Mouse (Mus musculus): Measurements from ENCODE around the gene Tbc1d7. TPM values are rescaled to one million over a fixed set of nuclear protein-coding genes. Genes with fewer than 3 reads are reported as not detected.

The Tbc1d7 gene
- polyA plus RNA-seq, 1 experiment from 2014 or later, result 12.9 TPM

- Histone ChIP-seq H3K4me1 (ENCODE audit: insufficient read depth) (peaks cover 20% of the 10 kb centered on the region), H3K36me3 (replicated peaks; ENCODE audit: insufficient read depth, low read length) (peaks cover 9% of the 10 kb centered on the region; the same call in 1 of the 2 replicates), H3K9ac (replicated peaks) (no peak overlapping the region), H3K4me3 (ENCODE audit: low read depth, low read length) (no peak overlapping the region), H3K27ac (ENCODE audit: low read depth) (no peak overlapping the region), H3K27me3 (ENCODE audit: insufficient read depth, low read length) (no peaks in the 10 kb centered on the region), H3K4me2 (ENCODE audit: low read depth, low read length) (0 out of 2 replicates have a peak overlapping the region, but pooled peaks have one; percentile 4), H3K9me3 (ENCODE audit: low read length) (no peaks in the 10 kb centered on the region)
- DNase-seq (peak; percentile 74), ATAC-seq (peak; percentile 44)
- TF ChIP-seq EP300 (IDR thresholded peaks at IDR 0.05; ENCODE audit: low read depth) (no peak), CTCF (IDR thresholded peaks at IDR 0.05; ENCODE audit: low read depth) (peak; percentile 80)
- WGBS (ENCODE audit: insufficient replicate concordance), result 56% methylated on average over 5 of the region's 5 CpGs
These were observed 28.4 kb upstream of the Tbc1d7 start for GRCm38 (mm10) chr13:43199749-43200148.

GRCm38 (mm10) chr13:43199282-43199681, 28.0 kb upstream of the Tbc1d7 start:
- H3K4me2 ChIP-seq (ENCODE audit: low read depth, low read length), result 0 out of 2 replicates have a peak overlapping the region, but pooled peaks have one; percentile 4
- TF ChIP-seq CTCF (IDR thresholded peaks at IDR 0.05; ENCODE audit: low read depth) (no peak), EP300 (IDR thresholded peaks at IDR 0.05; ENCODE audit: low read depth) (no peak)
- no peak overlapping the region for H3K4me3 ChIP-seq (ENCODE audit: low read depth, low read length)
- ATAC-seq (no peak), DNase-seq (no peak)
- peaks cover 9% of the 10 kb centered on the region; the same call in 1 of the 2 replicates for H3K36me3 ChIP-seq (replicated peaks; ENCODE audit: insufficient read depth, low read length)
- no peak overlapping the region for H3K27ac ChIP-seq (ENCODE audit: low read depth)
- no peaks in the 10 kb centered on the region for H3K27me3 ChIP-seq (ENCODE audit: insufficient read depth, low read length)
- 72% methylated on average over 7 of the region's 7 CpGs for WGBS (ENCODE audit: insufficient replicate concordance)
- no peak overlapping the region for H3K9ac ChIP-seq (replicated peaks)
- H3K4me1 ChIP-seq (ENCODE audit: insufficient read depth), result peaks cover 20% of the 10 kb centered on the region
- H3K9me3 ChIP-seq (ENCODE audit: low read length), result no peaks in the 10 kb centered on the region

GRCm38 (mm10) chr13:43197187-43197586, 25.9 kb upstream of the Tbc1d7 start:
- DNase-seq, result peak; percentile 28
- Histone ChIP-seq H3K36me3 (replicated peaks; ENCODE audit: insufficient read depth, low read length) (peaks cover 9% of the 10 kb centered on the region; the same call in 1 of the 2 replicates), H3K4me3 (ENCODE audit: low read depth, low read length) (no peak overlapping the region), H3K27me3 (ENCODE audit: insufficient read depth, low read length) (no peaks in the 10 kb centered on the region), H3K27ac (ENCODE audit: low read depth) (no peak overlapping the region), H3K9me3 (ENCODE audit: low read length) (no peaks in the 10 kb centered on the region), H3K9ac (replicated peaks) (no peak overlapping the region), H3K4me2 (ENCODE audit: low read depth, low read length) (no peak overlapping the region), H3K4me1 (ENCODE audit: insufficient read depth) (peaks cover 35% of the 10 kb centered on the region)
- ATAC-seq, result no peak
- TF ChIP-seq CTCF (IDR thresholded peaks at IDR 0.05; ENCODE audit: low read depth) (peak; percentile 50), EP300 (IDR thresholded peaks at IDR 0.05; ENCODE audit: low read depth) (no peak)
- WGBS (ENCODE audit: insufficient replicate concordance), result 52% methylated on average over 6 of the region's 6 CpGs

- Histone ChIP-seq H3K4me3 (ENCODE audit: low read depth, low read length) (no peak overlapping the region), H3K4me1 (ENCODE audit: insufficient read depth) (peaks cover 42% of the 10 kb centered on the region), H3K27me3 (ENCODE audit: insufficient read depth, low read length) (no peaks in the 10 kb centered on the region), H3K9me3 (ENCODE audit: low read length) (no peaks in the 10 kb centered on the region), H3K4me2 (ENCODE audit: low read depth, low read length) (no peak overlapping the region), H3K27ac (ENCODE audit: low read depth) (no peak overlapping the region), H3K36me3 (replicated peaks; ENCODE audit: insufficient read depth, low read length) (peaks cover 9% of the 10 kb centered on the region; the same call in 1 of the 2 replicates), H3K9ac (replicated peaks) (no peak overlapping the region)
- DNase-seq (peak; percentile 38), ATAC-seq (no peak)
- peak; percentile 41; the same call in 1 of the 2 replicates for TF ChIP-seq EP300 (IDR thresholded peaks at IDR 0.05; ENCODE audit: low read depth)
- TF ChIP-seq CTCF (IDR thresholded peaks at IDR 0.05; ENCODE audit: low read depth), result peak; percentile 62
- 29% methylated on average over 7 of the region's 7 CpGs for WGBS (ENCODE audit: insufficient replicate concordance)
These were observed 24.7 kb upstream of the Tbc1d7 start for GRCm38 (mm10) chr13:43196000-43196399.

GRCm38 (mm10) chr13:43193932-43194331, 22.6 kb upstream of the Tbc1d7 start:
- Histone ChIP-seq H3K36me3 (replicated peaks; ENCODE audit: insufficient read depth, low read length) (no peaks in the 10 kb centered on the region; the same call in 1 of the 2 replicates), H3K27ac (ENCODE audit: low read depth) (no peak overlapping the region), H3K9ac (replicated peaks) (no peak overlapping the region), H3K4me3 (ENCODE audit: low read depth, low read length) (no peak overlapping the region), H3K4me1 (ENCODE audit: insufficient read depth) (peaks cover 41% of the 10 kb centered on the region), H3K4me2 (ENCODE audit: low read depth, low read length) (no peak overlapping the region), H3K27me3 (ENCODE audit: insufficient read depth, low read length) (no peaks in the 10 kb centered on the region), H3K9me3 (ENCODE audit: low read length) (no peaks in the 10 kb centered on the region)
- WGBS (ENCODE audit: insufficient replicate concordance), result 84% methylated on average over 8 of the region's 8 CpGs
- no peak for DNase-seq
- TF ChIP-seq EP300 (IDR thresholded peaks at IDR 0.05; ENCODE audit: low read depth), result no peak
- TF ChIP-seq CTCF (IDR thresholded peaks at IDR 0.05; ENCODE audit: low read depth), result no peak
- ATAC-seq, result no peak

GRCm38 (mm10) chr13:43193266-43193665, 22.0 kb upstream of the Tbc1d7 start:
- Histone ChIP-seq H3K4me2 (ENCODE audit: low read depth, low read length) (peak overlapping the region; percentile 42; the same call in 1 of the 2 replicates), H3K9me3 (ENCODE audit: low read length) (no peaks in the 10 kb centered on the region), H3K27ac (ENCODE audit: low read depth) (no peak overlapping the region), H3K36me3 (replicated peaks; ENCODE audit: insufficient read depth, low read length) (no peaks in the 10 kb centered on the region; the same call in 1 of the 2 replicates), H3K4me3 (ENCODE audit: low read depth, low read length) (no peak overlapping the region), H3K9ac (replicated peaks) (no peak overlapping the region), H3K4me1 (ENCODE audit: insufficient read depth) (peaks cover 41% of the 10 kb centered on the region), H3K27me3 (ENCODE audit: insufficient read depth, low read length) (no peaks in the 10 kb centered on the region)
- whole genome bisulfite sequencing (ENCODE audit: insufficient replicate concordance), result 14% methylated on average over 7 of the region's 7 CpGs
- ATAC-seq (peak; percentile 74), DNase-seq (peak; percentile 27)
- TF ChIP-seq EP300 (IDR thresholded peaks at IDR 0.05; ENCODE audit: low read depth), result peak; percentile 95
- TF ChIP-seq CTCF (IDR thresholded peaks at IDR 0.05; ENCODE audit: low read depth), result no peak
